Mouse (Mus musculus): ENCODE results near the gene Opalin.
A peak's percentile ranks its signal among the peaks of the same experiment; 100 is the strongest.

The Opalin gene

DNA sequence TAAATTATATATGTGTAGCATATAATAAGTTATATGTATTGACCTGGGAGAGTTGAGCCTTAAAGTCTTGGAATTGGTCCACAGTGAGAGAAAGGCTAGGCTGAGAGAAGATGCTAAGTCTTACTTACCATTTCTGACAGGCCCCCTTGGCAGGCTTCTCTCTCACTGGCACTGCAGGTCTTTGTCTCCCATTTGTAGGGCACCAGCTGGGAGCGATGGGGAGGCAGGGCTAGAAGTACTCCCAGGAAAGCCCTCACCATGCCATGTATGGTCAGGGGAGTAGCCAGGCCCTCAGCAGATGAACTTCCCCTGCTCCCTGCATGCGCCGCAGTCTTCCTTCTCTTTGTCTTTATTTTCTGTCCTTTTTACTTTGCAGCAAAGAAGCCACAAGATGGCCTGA lies at the start of gene Opalin:
Gene Opalin (minus strand): TSS at position 208 of the 400 bp plus-strand sequence.
- DNase-seq = no peak

DNA sequence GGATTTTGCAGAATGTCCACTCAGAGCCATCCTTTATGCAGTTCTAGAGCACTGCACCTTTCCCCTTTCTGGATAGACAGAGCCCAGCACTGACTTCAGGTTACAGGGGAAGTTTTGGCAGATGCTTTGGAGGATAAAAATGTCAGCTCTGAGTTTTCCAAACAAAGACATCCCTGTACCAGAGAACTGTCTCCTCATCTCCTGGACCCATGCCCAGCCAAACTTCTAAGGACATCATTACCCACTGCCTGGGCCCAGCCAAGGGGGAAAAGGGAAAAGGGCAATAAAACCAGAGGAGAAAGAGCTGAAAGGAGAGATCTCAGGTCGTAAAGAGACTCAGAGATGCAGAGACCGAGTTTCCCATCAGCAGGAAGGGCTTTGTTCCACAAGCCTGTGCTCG lies 46.1 kb upstream of the Opalin start:
- no peak for DNase-seq

DNA sequence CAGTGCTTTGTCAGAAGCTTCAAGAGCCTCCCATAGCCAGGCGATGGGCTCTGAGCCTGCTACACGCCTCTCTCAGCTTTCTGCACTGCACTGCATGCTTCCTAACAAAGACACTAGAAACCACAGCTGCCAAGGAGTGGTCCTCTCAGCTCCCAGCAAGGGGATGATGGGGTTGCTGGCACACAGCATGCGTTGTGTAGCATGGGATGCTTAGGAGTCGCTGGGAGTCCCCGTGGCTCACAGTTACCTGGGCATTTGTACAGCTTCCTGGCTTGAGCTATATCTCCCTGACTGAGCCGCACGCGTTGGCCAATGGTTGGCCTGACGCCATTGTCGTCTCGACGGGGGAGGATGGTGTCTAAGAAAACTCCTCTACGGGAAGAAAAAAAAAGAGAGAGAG lies 43.0 kb upstream of the Opalin start:
- DNase-seq = no peak

DNA sequence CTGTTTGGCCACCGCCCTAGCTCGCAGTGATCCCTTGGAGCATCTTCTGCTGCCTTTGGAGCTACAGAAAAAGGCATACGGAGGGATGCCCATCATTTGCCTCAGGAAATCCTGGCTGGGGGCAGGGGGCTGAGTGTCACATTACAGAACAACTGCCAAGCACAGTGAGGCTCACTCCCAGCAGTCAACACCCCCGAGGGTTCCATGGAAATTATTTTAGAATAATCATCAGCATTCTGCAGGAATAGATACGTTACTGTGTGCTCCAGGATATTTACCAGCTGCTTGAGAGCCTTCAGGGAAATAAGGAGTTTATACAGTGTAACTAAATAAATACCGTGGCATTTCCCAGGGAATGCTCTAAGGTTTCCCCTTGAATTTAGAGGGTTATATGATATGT lies 41.4 kb upstream of the Opalin start:
- DNase-seq = no peak

DNA sequence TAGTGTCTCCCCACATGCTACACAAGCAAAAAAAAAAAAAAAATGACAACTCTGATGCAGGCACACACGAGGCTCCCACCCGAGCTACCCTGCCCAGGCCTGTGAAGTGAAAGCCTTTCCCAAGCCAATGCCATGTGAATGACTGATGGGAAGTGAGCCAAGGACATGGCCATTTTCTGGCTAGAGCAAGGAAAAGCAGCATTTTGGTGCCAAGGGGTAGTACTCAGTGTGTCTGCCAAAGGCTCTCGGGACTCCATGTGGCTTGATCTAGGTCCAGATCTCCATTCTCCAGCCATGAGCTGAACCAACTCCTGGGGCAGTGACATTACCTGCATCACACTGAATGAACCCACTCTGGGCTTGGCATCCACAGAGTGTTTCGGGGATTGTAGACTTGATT lies 40.4 kb upstream of the Opalin start:
- no peak for DNase-seq

DNA sequence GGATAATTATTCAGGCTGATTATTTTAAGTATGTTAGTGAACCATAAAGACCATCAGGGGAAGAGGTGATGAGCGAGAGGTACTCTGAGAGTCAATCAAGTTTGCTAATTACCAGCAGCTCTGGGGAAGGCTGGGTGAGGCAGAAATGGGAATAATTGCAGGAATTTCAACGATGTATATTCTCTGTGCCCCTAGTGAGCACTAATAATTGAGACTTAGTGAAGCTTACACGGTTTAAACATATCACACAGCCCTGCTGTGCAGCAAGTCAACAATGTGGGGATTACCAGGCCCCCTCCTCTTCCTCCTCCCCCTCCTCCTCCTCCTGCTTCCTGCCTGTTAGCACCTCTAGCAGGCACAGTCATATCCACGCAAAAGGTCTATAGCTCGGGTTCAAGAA lies 37.7 kb upstream of the Opalin start:
- DNase-seq = no peak

DNA sequence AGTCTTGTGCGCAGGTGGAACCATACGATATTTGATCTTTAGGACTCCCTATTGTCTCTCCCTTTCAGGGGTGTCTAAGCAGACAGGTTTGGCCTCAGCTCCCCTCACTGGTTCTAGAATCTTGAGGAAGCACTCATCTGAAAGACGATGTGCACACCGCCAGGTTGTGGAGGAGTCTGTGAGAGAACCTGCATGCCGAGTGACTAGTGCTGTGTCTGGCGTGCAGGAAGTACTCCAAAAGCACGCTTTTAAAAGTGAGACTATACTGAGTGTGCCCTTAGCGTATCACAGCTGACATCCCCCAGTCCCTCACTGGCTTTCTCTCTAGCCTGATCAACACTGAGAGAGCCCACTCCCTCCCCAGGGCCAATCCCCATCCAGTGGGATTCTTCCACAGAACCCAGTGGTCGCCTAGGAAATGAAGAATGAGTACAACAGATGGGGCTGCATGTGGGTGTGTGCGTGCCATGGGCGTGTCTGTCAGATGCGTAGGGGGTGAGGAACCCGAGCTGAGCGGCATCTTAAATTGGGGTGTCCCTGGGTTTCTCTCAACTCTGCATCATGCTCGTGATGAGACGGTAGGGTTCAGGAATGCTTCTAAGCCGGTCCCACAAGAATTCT lies 37.1 kb upstream of the Opalin start:
- DNase-seq = no peak

DNA sequence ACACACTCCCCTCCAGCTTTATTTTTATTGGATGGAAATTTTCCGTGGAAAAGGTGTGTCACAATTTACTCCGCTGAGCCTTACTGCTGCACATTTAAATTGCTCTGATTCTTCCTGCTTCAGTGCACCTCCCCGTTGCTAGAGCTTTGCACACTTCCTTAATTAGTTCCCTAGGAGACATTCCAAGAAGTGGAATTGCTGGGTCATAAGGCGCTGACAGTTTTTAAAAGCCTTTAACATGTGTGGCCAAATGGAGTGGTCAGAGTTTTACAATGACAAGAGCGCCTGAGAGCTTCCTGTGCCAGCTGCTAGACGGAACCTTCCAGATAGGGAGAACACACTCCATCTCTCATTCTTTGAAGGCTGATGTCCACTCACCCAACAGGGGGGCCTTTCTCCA lies 35.7 kb upstream of the Opalin start:
- no peak for DNase-seq

DNA sequence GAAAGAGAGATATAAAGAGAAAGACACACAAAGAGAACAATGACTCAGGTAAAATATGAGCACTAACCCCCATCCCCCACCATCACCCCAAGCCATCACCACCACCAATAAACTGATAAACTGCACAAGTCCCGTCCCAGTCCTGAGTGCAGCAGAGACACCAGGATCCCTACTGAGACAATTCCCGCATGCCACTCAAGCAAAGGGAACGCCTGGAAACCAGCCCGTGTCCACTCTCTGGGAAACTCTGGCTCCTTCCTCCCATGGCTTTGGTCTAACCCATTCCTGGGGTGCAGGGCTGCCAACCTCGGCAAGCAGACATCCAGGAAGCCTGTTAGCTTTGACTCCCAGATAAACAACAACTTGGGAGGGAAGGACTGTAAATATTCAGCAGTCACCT lies 33.1 kb upstream of the Opalin start:
- DNase-seq = no peak

DNA sequence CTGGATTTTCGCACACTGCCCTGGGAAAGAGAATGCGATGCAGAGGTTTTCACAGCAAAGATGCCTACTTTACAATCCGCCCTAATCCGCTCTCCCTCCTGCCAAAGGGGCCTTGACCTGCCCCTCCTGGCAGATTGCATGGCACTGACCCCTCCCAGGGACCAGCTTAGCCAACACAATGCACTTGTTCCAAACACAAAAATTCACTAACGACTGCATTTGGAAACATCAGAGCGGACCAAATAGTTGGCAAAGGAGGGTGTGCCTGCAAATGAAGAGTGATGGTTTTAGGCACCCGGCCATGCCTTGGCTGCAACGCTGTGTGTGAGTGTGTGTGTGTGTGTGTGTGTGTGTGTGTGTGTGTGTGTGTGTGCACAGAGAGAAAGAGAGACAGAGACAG lies 32.6 kb upstream of the Opalin start:
- peak; percentile 13 for DNase-seq

DNA sequence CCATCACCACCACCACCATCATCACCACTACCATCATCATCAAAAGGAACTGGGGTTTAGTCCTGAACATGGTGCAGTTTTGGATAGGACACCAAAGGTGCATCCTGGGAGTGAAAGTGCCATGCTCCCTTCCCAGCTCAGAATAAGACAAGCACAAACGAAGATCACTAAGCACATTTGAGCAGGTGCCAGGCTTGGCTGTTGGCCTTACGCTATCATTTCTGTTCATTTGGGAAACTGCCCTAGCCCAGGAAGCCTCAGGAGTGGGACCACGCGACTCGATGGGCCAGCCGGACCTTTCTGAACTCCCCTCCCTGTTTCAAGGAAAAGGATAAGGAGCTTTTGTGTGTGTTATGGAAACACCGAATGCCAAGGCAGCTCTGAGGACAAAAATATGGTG lies 31.8 kb upstream of the Opalin start:
- no peak for DNase-seq

DNA sequence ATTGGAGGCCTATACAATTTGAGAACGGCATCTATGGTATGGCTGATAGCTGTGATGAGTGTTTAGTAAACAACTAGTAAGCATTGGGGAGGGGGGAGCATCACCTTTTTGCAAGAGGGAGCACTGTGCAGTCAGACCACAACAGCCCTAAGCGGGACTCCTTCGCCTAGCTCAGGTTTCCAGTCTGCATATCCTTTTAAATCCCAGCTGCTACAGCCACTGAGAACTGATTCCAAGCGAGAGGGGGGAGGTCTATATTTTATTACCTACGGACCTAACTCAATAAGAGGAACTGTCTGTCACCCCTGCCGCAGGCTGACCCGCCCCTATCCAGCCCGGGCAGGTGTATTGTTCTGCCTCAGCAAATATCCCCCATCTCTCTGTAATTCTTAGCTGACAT lies 30.6 kb upstream of the Opalin start:
- DNase-seq = no peak

DNA sequence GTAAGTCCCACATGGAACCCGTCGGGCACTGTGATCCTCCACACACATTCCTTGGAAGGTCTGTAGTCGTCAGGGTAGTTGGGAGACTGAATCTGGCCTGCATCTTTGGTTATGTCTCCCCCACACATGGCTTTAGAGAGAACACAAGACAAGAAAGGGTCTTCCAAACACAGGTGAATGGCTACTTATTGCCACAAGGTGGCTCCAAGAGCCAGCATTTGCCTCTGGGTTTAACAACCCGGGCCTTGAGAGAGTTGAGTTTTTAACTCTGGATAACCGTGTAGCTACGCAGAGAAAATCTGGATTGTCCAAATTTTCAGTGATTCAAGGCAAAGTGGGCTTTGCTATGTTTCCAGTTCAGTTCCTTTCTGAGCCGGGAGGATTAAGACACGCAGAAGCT lies 28.0 kb upstream of the Opalin start:
- peak; percentile 19 for DNase-seq

DNA sequence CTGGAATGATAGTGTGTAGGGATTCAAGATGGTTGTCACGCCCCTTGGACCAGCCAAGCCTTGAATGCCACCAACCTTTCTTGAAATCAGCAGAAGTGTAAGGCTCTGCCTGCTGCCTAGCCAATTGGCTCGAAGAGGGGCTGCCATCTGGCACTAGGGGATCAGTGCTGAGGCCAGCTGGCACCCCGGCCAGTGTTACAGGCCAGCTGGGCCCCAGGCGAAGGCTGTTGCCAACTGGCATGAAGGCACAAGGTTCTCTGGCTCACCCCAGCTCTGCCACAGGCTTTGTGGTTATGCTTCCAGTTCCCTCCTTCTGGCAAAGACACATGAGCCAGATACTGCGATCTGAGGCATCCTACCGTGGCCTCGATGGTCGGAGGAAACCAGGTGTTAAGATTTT lies 24.5 kb upstream of the Opalin start:
- DNase-seq = peak; percentile 5

DNA sequence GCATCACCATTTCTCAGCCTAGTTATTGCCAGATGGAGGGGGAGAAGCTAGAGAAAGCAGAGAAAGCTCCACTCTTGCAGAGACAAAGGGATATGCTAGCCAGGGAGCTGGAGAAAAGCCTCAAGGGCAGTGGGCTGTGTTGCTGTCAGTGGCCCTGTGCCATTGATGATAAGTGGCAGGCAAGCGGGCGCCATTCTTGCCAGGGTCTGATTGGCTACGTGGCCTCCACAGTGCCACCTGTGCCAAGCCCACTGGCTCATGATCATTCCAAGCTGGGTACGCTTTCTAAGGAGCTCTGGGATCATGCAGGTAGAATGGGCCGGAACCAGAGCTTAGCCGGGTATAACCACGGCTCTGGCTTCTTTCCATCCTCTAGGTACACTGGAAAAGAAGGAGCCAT lies 23.9 kb upstream of the Opalin start:
- DNase-seq = no peak

DNA sequence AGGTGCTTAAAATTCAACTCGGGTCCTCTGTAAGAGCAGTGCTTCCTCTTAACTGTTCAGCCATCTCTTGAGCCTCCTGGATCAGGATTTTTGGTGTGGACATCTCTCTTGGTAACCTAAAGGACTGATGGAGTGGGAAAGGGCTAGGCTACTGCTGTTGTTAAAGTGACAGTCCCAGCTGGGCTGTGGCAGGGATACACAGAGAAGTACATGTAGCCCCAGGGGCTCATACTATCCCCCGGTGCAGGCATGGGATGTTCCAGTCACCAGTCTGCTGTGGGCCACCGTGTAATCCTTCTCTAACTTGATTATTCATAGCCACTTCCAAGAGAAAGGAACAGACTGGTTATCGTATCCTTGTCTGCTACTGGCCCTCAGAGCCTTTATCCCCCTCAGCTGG lies 20.1 kb upstream of the Opalin start:
- DNase-seq = no peak

DNA sequence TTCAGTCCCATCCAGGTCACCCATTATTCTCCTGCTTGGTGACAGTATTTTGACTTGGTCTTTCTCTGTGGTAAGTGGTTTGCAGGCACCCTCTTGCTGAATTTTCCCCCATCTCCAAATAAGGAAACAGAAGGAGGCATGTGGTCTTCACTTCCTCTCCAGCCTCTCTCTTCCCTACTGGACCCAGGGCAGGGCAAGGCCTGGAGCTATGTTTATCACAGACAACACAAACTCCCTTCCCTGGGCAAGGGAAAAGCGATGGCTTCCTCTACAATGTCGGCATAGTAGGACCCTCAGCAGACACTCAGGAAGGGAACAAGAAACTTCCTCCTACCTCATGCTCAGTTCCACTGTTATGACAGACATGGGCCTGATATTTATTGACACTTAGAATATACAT lies 15.0 kb upstream of the Opalin start:
- no peak for DNase-seq

DNA sequence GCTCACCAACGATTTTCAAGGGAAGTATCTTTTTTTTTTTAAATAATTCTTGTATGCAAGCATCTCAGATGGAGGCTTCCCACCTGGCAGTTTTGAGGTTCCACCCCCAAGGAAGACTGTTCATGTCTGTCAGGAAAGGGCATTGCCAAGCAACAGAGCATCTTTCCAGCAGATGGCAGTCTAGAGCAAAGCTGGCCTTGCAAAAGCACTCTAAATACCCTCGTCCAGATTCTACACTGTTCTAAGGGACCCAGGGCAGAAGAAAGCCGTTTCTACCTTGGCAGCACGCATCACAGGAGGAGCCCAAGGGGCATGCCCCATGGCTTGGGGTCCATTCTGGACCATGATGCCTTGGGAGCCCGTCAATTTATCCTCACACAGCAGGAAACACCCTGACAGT lies 12.9 kb upstream of the Opalin start:
- peak; percentile 72 for DNase-seq

DNA sequence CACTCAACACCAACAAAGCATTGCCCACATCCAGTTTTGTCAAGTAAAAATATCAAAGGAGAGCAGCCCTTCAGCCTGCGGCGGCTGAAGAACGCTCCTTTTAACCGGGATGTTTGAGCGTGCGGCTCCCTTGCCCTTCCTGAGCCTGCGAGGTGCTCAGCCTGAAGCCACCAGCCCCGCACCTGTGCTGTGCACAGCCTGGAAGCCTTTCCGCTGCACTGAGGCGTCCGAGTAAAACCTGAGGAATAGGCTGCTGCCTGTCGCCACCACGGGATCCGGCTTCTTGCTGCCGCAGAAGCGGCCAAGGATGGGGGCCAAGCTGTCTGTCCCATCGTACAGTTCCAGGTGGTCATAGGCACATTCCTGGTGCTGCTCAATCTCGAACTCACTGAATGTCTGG lies 11.6 kb upstream of the Opalin start:
- no peak for DNase-seq

DNA sequence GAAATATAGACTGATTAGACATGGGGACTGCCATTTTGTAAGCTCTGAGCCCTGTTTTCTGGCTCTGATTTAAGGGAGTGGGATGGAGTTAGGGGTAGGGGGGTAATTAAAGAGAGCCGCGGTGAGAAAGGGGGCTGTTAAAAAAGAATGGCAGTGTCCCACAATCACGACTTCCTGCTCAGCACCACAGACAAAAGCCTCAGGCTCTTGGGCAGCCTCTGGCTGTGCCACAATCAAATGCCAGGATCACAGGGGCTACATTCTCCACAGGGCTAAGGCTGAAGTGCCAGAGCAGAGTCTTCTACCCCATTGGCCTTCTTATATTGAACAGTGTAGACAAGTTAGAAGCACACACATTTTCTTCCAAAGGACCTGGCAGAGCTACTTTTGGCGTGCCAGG lies 11.0 kb upstream of the Opalin start:
- no peak for DNase-seq

DNA sequence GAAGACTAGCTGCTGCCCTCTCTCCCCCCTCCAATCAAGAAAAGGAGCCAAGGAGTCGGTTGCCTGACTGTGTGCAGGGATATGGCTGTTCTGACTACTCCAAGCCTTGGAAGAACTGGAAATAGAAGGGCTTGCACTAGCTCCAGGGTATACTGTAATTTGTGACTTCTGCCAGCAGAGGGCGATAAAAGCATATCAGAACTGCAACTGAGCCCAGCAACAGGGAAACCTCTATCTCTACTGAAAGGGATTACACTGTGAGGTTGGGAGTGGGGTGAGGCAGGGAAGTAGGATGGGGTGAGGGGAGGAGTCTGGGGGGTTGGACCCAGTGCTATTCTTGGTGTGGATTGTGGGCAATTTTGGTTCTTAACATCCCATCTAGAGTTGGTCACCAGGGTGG lies 9.8 kb upstream of the Opalin start:
- peak; percentile 83 for DNase-seq

DNA sequence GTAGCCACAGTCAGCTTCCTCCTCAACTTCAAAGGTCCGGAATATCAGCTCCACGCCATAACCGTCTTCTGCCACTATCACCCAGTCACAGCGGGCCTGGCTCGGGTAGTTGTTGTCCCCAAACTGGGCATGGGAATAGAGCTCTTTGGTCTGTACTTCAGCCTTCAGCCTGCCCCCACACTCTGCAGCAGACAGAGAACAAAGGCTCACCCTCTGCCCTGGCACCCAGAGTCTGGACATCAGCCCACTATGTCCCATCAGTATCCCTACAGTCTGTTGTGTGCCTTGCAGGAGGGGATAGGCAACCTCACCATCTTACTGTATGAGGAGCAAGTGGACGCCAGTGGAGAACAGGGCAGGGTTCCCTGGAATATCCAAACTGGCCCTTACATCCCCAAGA lies 9.4 kb upstream of the Opalin start:
- DNase-seq = no peak

DNA sequence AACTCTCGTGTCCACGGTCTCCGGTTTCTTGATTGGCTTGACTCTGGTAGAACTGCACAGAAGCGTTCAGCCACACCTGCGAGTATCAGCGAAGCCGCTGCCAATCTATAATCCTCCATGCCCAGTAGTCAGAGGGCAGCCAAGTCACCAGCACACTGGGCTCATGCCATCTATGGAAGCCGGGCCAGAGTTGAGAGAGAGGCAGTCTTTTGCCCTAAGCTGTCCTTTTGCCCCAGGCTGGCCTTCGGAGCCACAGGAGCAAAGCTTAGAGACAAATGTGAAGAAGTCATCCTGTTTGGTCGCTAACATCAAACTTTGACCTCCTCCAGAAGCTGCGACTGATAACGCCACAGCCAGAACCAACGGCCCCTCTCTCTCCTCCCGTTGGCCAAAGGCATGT lies 6.7 kb upstream of the Opalin start:
- DNase-seq = no peak

DNA sequence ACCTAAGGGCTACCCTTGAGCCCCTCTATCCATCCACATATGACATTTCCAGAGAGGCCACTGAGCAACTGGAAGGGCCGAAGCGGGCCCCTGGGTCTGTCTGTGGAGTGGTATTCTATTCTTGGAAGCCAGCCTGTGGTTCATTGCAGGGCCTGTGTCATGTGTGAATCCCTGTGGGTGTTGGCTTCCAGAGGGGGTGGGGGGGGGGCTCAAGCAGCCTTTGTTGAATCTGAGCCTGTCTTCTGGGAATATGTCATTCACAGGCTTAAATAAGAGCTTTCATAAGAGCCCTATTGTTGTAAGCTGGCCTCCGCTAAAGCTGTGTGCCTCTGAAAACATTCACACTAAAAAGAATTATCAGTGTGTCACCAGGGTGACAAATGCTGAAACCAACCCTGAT lies 4.7 kb upstream of the Opalin start:
- no peak for DNase-seq

DNA sequence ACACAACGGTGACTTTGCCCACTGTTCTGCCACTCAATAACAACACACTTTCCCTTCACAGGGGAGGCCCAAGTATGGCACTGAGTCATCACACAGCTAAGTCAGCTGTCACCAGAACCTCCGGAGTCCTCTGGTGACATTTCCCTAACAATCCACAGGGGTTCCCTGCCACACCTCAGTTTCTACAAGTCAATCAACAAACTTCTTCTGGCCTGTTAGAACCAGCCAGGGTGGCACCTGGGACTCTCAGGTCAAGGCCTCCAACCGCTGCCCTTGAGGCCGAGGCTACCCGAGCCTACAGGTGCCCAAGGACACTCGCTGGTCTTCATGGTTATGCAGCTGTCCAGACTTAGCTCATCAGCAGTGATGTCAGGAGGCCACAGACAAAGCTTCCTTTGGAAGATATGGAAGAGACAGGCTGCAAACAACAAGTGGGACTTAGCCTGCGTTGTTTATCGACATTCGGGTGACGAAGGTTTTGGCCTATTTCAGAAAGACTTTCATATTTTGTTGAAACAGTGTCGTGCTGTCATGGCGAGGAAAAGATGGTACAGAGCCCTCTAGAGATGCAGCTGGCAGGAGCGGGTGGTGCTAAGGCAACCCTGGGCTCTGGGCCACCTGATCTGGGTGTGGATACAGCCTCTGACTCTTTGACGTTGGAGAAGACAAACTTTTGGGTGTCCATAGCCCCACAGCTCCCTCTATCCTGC lies 3.0 kb downstream of the Opalin start:
- DNase-seq = no peak
